Mouse (Mus musculus): ENCODE data around the gene Astn2.

DNA sequence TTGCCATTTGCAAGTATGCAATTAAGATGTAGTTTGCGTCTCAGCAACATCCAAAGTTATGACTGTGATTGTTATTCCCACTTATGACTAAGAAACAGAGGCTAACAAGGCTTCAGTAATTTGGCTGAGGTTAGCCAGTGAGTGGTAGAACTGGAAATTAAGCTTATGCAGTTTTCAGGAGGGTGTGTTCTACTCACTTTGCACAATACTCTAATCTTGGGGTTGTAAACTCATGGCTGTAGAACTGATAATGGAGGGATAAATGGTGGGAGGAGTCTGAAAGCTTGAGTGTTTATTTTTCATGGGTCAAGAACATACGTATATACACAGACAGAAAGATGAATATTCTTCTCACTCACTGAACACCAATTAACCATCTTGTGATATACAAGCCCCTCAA is 499.4 kb downstream of the Astn2 start:
- TF ChIP-seq POLR2A (IDR thresholded peaks at IDR 0.05; ENCODE audit: borderline replicate concordance, control insufficient read depth, low read depth, low read length) (no peak), CTCF (IDR thresholded peaks at IDR 0.05; ENCODE audit: control insufficient read depth, insufficient read depth, low read length) (no peak)

All from bone marrow, adult 2 months (tissue).